Mouse (Mus musculus) left cerebral cortex, postnatal 25 days (tissue): ENCODE data around the gene Slc32a1. TPM values are rescaled to one million over a fixed set of nuclear protein-coding genes. Genes with fewer than 3 reads are reported as not detected.

Source experiments
- DNase-seq, 2 experiments: peaks; one replicate each; pipeline ENCODE4 v3.0.0; 2022; ENCODE audit warnings: low spot score in 2 of 2, mixed read lengths in 1 of 2
- intact Hi-C: fragments of 180-260 bp; cut with DNase I; formaldehyde crosslinking; loops from one replicate; pipeline ENCODE4 v1.15.1; 2025
- microRNA-seq, 2 experiments: library from miRNA; unstranded; fragments of <30 nt; microRNA quantifications; one replicate each; pipeline ENCODE4 v1.2.0; 2022
- total RNA-seq, 2 experiments: library from RNA; stranded (reverse); gene quantifications; 2 replicates each; pipeline ENCODE4 v1.2.3; 2021

Gene Slc32a1
- total RNA-seq, 2 experiments from 2014 or later, result 81.8 to 112 TPM

DNA sequence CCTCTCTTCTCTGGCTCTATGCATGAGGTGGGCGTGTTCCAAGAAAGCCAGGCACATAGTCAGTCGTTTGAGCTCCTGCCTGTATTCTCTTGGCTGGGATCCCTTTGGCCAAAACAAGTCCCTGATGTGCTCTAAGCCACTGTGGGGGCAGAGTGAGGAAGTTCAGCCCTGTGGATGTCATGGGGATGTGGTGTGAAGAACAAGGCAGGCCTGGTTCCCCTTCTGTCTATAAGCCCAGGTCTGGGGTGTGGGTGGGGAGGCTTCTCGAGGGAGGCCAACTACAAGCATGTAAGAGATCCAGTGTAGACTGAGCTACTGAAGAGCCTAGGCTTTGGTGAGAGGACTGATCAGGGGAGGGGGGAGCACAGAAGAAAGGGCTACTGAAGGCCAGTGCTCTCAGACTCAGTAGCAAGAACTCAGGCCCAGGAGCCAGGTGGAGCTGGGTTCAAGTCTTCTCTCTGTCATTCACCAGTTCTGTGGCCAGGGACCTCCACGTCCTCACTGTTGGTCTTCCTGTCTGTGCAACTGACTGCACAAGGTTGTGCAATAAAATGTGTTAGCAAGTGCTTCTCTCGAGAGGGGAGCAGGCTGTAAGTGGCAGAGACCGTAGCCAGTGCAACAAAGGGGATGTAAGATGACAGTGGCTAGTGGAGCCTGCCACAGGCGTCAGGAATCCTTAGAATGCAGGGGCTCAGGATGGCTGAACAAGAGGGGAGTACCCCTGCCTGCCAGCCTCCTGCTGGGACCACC, 40.8 kb downstream of the Slc32a1 start:
- no peak for DNase-seq
- intact Hi-C loops, result no loop called here

DNA sequence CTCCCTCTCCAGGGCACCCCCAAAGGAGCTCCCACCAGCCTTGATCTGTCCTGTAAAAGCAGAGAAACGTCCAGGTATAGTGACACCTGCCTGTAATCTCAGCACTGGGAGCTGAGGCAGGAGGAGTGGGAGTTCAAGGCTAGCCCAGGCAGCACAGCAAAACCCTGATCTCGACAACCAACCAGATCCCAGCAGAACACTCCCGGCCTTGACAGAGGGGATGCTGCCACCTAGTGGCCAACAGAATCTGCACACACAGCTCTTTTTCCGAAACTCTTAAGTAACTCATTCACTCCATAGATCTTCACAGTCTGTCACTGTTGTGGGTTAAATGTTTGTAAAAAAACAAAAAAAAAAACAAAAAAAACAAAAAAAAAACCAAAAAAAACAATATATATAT, 42.4 kb downstream of the Slc32a1 start:
- intact Hi-C loops, result no loop called here
- peak; percentile 83 to 92 for DNase-seq

DNA sequence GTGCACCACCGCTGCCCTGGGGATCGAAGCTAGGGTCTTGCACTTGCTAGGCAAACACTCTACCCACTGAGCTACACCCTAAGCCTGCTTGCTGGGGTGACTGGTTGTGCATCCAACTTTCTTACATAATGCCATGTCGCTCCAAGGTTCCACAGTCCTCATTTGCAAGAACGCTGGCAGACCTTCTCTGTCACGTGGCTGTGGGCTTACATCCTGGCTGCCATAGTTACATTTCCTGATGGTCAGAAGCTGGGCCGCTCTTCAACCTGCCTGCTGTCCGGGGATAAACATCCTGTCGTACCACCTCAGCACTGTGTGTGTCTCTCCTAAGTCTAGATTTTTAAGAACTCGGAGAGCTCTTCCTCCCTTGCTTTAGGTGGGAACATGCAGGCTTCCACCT, 44.1 kb downstream of the Slc32a1 start:
- DNase-seq, result peak in 1 of 2 experiments; percentile 55
- intact Hi-C loops, result no loop called here

DNA sequence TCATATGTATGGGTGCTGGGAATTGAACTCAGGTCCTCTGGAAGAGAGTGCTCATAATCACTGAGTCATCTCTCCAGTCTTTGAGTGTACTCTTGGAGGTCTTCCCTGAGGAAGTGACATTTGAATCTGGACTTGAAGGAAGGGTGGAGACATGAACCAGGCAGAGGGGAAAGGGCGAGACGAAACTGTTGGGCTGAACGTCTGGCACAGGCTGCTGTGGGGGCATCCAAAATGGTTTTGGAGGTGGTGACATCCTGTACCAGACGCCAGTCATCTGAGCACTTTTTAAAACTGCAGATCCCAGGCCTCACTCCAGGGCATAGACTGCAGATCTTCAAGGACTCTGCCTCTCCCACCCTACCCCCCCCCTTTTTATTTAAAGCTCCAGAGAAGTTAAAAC, 45.2 kb downstream of the Slc32a1 start:
- no peak for DNase-seq
- intact Hi-C loops, result no loop called here

DNA sequence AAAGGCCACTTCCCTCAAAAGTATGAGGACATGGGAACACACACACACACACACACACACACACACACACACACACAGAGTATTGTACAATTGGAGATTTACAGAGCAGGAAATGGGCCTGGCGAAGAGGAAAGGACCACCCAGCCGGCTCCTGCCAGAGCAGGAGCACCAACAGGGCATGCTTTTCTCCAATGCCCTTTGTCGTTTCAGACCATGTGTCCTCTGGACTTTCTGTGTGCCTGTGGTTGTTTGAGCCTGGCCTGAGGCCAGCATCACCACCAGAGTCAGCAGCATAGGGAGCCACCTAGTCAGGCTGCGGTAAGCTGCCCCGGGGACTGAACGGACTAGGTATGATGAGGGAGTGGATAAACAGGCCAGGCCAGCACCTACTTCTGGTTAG, 48.3 kb downstream of the Slc32a1 start:
- intact Hi-C loops, result no loop called here
- DNase-seq, result no peak

DNA sequence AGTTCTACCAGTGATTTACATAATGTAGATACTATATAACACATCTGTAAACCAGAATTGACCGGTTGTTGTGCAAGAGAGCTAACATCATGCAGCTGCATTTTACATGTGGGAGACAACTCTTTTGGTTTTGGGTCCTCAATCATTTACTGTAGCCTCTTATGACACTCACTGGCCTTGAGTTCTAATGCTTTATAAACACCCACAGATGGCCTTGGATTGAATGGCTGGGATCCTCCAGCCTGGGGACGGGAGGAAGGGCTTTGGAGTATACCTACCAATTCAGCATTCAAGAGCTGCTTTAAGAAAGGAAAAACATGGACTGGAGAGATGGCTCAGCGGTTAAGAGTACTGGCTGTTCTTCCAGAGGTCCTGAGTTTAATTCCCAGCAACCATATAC, 48.8 kb downstream of the Slc32a1 start:
- no peak for DNase-seq
- intact Hi-C loops, result no loop called here

DNA sequence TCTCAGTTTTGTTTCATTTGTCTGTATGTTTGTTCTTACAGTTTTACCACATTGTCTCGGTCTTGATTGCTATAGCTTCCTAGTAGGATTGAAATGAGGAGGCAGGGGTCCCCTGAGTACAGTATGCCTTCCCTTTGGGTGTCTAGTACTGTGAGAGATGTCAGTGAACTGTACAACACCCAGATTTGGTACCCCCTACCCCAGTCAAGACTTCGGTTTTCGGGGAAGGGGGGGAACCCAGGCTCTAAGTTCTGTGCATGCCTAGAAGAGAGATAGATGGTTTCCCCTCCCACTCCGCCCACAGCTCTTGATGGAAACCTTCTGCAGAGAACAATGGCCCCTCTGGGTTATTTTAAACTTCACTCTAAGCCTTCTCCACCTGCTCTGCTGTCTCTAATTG, 54.5 kb downstream of the Slc32a1 start, which contains the start of gene Ppp1r16b:
Gene Ppp1r16b (plus strand): TSS at position 301 of the 400 bp plus-strand sequence.
- intact Hi-C loops, result no loop called here
- DNase-seq, result no peak

Small RNAs within 50 kb of the gene (microRNA-seq; reads per million reads assigned to microRNA genes)
- 5.9 to 6.7 reads per million in 2 experiments for gene Mir3474

Other genes with a start within 250 kb of the Slc32a1 start
- 100 to 1,000 TPM; 540 to 648 TPM for gene Snhg11, start 235.1 kb upstream of the Slc32a1 start, total RNA-seq
- 100 to 1,000 TPM; 103 to 106 TPM for gene Ralgapb, start 200.9 kb upstream of the Slc32a1 start, total RNA-seq
- gene Adig, start 108.2 kb upstream of the Slc32a1 start, total RNA-seq, result not detected
- under 1 TPM in 1 of 2 experiments, not detected in 1; 0.37 TPM for gene Arhgap40, start 98.0 kb upstream of the Slc32a1 start, total RNA-seq
- 1 to 10 TPM; 7.3 to 9.6 TPM for gene Actr5, start 14.1 kb downstream of the Slc32a1 start, total RNA-seq
- 100 to 1,000 TPM; 119 to 132 TPM for gene Ppp1r16b, start 54.6 kb downstream of the Slc32a1 start, total RNA-seq
- 1 to 10 TPM; 1.6 to 2.6 TPM for gene Fam83d, start 157.3 kb downstream of the Slc32a1 start, total RNA-seq
- gene Dhx35, start 184.0 kb downstream of the Slc32a1 start, total RNA-seq, result 10 to 100 TPM; 13.5 to 17.4 TPM